In genomic region chr13:37436267-37437013, GRCm38 (mm10) we compare ENCODE assay signal across 21 mouse cellular contexts.
A peak's percentile ranks its signal among the peaks of the same experiment; 100 is the strongest.
DNase-seq lines count a peak whose midpoint lies in the region; ATAC-seq and TF ChIP-seq lines count a peak whose summit lies in the region.
"Had no signal": no experiment of that assay in that cellular context is flagged by ENCODE, and none has a peak within 500 bp of the region (broad histone marks: within the 10 kb centered on the region; RNA-seq: fewer than 3 reads in every experiment).

No protein-coding gene starts in this region.

- TF ChIP-seq EP300 in lung, postnatal 0 days (IDR thresholded peaks at IDR 0.05): no peak

- H3K9me3 ChIP-seq in heart, embryonic 11.5 days (replicated peaks; ENCODE audit: control insufficient read depth, low read length): no peaks in the 10 kb centered on the region
- no peaks in the 10 kb centered on the region for H3K9me3 ChIP-seq in lung, postnatal 0 days (ENCODE audit: low read length)
- H3K9me3 ChIP-seq: forebrain, embryonic 15.5 days; heart, embryonic 10.5 days; hindbrain, embryonic 13.5 days had no signal

- DNase-seq in heart, adult 9 months (ENCODE audit: low spot score in 2 of 2): no peak
- DNase-seq in lung, postnatal 0 days (ENCODE audit: low spot score): peak; percentile 24
- no peak for DNase-seq in lung, adult 2 months
- DNase-seq in ES-CJ7 (ENCODE audit: low read depth, low spot score) (peak; percentile 98), ZHBTc4 (ENCODE audit: low read depth, low spot score) (peak; percentile 95)
- no peak for DNase-seq in cerebellum, adult 9-11 months
- DNase-seq in cerebellum, adult 9-10 months: no peak
- DNase-seq: adrenal gland, postnatal 10 days; cerebellum, adult 11 months; cerebellum, postnatal 10 days; gastrocnemius, postnatal 36 days; heart, adult 11 months; kidney, adult 11 months; kidney, adult 9 months had no signal

- peak overlapping the region; percentile 23; the same call in 1 of the 2 replicates for H3K4me2 ChIP-seq in heart, embryonic 11.5 days
- H3K4me2 ChIP-seq in lung, postnatal 0 days (replicated peaks; ENCODE audit: low read depth, low read length): no peak overlapping the region
- H3K4me2 ChIP-seq: forebrain, embryonic 15.5 days; hindbrain, embryonic 13.5 days had no signal

- ATAC-seq in heart, embryonic 11.5 days (replicated peaks; ENCODE audit: insufficient number of reproducible peaks, low FRiP score, low TSS enrichment): no peak
- no peak for ATAC-seq in lung, postnatal 0 days
- ATAC-seq: forebrain, embryonic 15.5 days; hindbrain, postnatal 0 days; Patski had no signal

- H3K9ac ChIP-seq in heart, embryonic 11.5 days (ENCODE audit: low read depth, low read length): no peak overlapping the region
- no peak overlapping the region for H3K9ac ChIP-seq in lung, postnatal 0 days (replicated peaks; ENCODE audit: low read depth)
- H3K9ac ChIP-seq: forebrain, embryonic 15.5 days; hindbrain, embryonic 13.5 days had no signal

- H3K36me3 ChIP-seq in heart, embryonic 11.5 days (ENCODE audit: control insufficient read depth, insufficient read depth, low read length): no peaks in the 10 kb centered on the region
- H3K36me3 ChIP-seq in lung, postnatal 0 days (ENCODE audit: insufficient read depth, low read length): no peaks in the 10 kb centered on the region
- H3K36me3 ChIP-seq: forebrain, embryonic 15.5 days; heart, embryonic 10.5 days; hindbrain, embryonic 13.5 days had no signal

- peaks cover 13% of the 10 kb centered on the region for H3K27me3 ChIP-seq in heart, embryonic 11.5 days (ENCODE audit: control insufficient read depth, insufficient read depth, low read length)
- H3K27me3 ChIP-seq in lung, postnatal 0 days (replicated peaks; ENCODE audit: insufficient read depth, low read length): no peaks in the 10 kb centered on the region
- H3K27me3 ChIP-seq: CH12.LX, Patski had no signal

- H3K4me3 ChIP-seq in heart, embryonic 11.5 days (ENCODE audit: low read depth, low read length): no peak overlapping the region
- no peak overlapping the region for H3K4me3 ChIP-seq in lung, postnatal 0 days (ENCODE audit: low read depth, low read length)
- no peak overlapping the region for H3K4me3 ChIP-seq in lung, adult 2 months (replicated peaks; ENCODE audit: extremely low read depth, low read depth, low read length)
- H3K4me3 ChIP-seq: forebrain, embryonic 15.5 days; heart, embryonic 10.5 days; hindbrain, embryonic 13.5 days had no signal

- no peak for TF ChIP-seq CTCF in lung, postnatal 0 days (IDR thresholded peaks at IDR 0.05)
- TF ChIP-seq CTCF in lung, adult 2 months (IDR thresholded peaks at IDR 0.05; ENCODE audit: insufficient read depth, low read length): no peak

- TF ChIP-seq POLR2A in lung, adult 2 months (IDR thresholded peaks at IDR 0.05; ENCODE audit: borderline replicate concordance, extremely low read depth, low read depth, low read length): no peak

- no peak overlapping the region for H3K27ac ChIP-seq in heart, embryonic 11.5 days (ENCODE audit: low read depth, low read length)
- no peak overlapping the region for H3K27ac ChIP-seq in lung, postnatal 0 days (ENCODE audit: low read length)
- H3K27ac ChIP-seq: forebrain, embryonic 15.5 days; heart, embryonic 10.5 days; hindbrain, embryonic 13.5 days; hindbrain, postnatal 0 days had no signal

- H3K4me1 ChIP-seq in heart, embryonic 11.5 days (ENCODE audit: control insufficient read depth, insufficient read depth, low read length): peaks cover 18% of the 10 kb centered on the region
- peaks cover 22% of the 10 kb centered on the region; the same call in 1 of the 2 replicates for H3K4me1 ChIP-seq in lung, postnatal 0 days (ENCODE audit: insufficient read depth, low read depth, low read length)
- H3K4me1 ChIP-seq in lung, adult 2 months (ENCODE audit: control insufficient read depth, insufficient read depth, low read length): peaks cover 26% of the 10 kb centered on the region

- 7% methylated on average over 18 of the region's 18 CpGs for WGBS in heart, embryonic 11.5 days (ENCODE audit: insufficient replicate concordance)
- 41% methylated on average over 18 of the region's 18 CpGs for WGBS in lung, postnatal 0 days
- 68% methylated on average over 18 of the region's 18 CpGs for WGBS in lung, adult 2 months

Comparison
In these comparisons a context has a peak if more than half of its experiments do, and no peak if none do; other contexts are left out.
1. DNase-seq: peak in lung, postnatal 0 days (single experiment), ES-CJ7 (single experiment) and ZHBTc4 (single experiment); none in heart, adult 9 months (0 of 2), lung, adult 2 months (single experiment), cerebellum, adult 9-11 months (single experiment) and cerebellum, adult 9-10 months (single experiment).